Mouse (Mus musculus): ENCODE results near the gene Cpvl.

The Cpvl gene

DNA sequence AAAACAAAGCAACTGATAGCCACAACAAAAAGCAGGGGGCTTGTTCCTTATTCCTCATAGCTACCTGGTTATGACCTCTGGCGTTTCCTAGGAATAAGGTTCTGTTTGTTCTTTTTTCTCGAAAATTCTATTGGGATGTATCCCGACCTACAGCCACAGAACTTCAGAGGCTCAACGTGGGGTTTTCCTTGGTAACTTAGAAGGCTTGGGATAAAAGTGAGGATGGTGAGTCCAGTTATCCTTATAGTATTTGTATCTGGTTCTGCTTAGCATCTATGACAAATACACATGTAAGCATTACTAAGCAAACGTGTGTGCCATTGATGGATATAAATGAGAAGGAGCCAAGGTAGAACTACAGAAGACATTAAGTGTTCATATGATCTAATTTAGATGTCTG lies at the start of gene Cpvl:
Gene Cpvl, minus strand, starts transcription at position 101 of the 400 bp plus-strand sequence.
- DNase-seq = no peak

DNA sequence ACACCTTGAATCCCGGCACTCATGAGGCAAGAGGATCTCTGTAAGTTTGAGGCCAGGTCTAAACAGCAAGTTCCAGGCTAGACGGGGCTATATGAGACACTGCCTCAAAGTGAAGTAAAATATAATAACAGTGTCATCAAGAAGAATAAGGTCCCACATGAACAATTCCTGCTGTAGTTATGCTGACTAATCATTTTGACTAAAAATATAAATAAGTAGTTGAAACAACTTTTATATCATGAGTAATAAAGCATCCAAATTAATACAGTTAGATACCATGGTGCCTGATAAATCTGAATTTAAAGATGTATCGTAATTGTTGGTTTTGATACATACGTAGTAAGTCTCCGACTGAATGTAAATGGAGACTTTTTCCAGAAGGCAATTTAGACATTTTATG lies 45.4 kb upstream of the Cpvl start:
- no peak for DNase-seq

DNA sequence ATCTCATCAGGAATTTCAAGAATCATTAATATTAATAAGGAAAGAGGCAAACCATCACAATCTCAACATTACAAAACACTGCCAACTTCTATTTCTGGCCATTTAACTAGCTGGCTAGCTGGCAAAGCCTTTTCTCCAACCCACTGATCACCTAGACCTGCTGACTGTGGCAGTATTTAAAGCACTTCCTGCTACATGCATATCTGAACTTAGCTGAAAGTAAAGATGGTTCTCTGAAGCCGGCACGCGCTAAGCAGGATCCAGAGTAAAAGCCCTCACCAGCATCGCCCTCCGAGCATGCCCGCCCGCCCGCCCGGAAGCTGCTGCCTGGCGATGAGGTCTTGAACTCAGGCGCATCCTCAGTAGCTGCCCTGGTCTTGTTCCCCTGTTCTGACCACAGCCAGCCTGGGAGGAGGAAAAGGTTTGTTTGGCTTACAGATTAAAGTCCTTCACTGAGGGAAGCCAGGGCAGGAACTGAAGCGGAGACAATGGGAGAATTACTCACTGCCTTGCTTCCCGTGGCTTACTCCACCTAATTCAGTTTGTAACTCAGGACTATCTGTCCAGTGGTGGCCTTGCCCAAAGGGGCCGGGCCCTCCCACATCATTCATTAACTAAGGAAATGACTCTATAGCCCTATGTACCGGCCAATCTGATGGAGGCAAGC lies 42.8 kb upstream of the Cpvl start:
- DNase-seq = no peak

DNA sequence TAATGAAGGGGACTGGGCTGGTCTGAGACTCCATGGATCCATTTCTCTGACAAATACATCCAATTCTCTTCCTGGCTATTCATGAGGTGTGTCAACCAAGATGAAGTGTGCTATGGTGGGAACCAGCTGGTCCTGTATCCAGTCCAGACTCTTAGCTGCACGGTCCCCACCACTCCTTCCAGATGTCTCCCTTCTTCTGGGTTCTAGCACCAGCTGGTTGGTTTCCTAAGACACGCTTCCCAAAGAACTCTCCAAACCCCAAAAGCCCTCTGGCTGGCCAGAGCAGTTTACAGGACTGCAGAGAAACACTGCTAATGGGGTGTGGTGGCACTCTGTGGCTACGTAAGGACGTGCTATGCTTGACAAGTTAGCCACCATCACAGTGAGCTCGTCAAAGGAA lies 40.4 kb upstream of the Cpvl start:
- no peak for DNase-seq

DNA sequence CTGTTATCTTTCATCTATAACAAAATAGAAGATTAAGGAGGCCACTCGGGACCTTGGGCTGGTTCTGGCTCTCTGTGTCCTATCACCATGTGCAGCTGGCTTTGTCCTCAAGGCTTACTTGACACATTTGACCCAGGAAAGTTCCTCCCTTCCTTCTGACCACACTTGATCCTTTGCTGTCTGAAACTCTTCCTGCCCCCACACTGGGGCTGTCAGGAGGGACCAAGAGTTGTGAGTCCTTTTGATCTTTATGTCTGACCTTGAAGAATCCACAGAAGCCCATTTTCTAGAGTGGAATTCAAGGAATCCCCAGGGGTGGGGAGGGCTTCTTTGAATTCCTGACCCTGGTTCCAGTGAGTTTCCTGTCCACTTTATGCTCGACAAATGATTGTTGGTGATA lies 39.6 kb upstream of the Cpvl start:
- no peak for DNase-seq

DNA sequence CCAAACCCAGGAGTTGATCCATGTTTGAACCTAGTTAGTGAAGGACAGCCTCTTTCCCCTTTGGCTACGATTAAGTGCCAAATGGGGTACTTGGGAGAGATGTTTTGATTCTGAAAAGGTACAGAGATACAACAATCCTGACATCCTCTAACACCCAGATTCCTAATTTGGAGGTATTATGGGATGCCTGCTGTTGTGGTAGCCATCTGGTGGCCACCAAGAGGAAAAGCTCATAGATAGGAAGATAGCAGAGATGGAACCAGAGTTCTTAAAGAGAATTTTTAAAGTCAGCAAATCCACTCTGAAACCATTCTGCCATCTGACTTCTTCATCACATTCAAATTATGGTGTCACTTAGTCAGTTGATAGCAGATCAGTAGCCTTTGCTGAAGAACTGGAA lies 33.7 kb upstream of the Cpvl start:
- no peak for DNase-seq

DNA sequence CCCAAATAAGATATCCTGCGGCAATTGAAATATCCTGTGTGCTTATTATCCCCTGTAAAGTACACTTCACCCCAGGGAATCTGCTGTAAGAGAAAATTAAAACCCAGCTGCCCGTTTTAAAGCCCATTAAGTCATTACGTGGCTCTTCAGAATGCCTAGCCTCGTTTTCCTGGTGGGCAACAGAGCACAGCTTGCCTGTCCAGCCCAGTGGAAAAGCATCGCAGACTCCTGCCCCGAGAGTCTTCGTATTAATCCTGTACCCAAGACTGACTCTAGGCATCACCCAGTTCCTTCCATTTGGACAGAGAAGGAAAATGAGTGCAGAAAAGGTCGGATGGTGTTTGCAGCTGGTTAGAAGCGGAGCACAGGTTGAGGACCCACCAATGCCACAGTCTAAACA lies 31.9 kb upstream of the Cpvl start:
- no peak for DNase-seq

DNA sequence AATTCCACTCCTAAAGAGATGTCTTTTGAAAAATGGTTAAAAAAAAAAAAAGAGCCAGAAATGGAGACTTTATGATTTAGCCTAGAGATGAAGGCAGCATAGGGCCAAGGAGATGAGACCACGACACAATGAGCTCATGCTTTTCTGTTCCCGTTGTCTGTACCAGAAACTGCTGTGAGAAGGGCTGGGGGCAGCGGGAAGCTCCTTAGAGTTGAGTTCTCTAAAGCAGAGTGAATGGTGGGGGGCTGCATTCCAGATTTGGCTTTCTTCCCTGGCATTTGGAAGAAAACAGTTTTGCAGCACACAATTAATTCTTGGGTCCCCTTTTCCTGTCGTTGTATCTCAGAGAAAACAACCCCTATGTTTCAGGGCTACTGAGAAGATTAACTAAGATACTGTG lies 30.8 kb upstream of the Cpvl start:
- no peak for DNase-seq

DNA sequence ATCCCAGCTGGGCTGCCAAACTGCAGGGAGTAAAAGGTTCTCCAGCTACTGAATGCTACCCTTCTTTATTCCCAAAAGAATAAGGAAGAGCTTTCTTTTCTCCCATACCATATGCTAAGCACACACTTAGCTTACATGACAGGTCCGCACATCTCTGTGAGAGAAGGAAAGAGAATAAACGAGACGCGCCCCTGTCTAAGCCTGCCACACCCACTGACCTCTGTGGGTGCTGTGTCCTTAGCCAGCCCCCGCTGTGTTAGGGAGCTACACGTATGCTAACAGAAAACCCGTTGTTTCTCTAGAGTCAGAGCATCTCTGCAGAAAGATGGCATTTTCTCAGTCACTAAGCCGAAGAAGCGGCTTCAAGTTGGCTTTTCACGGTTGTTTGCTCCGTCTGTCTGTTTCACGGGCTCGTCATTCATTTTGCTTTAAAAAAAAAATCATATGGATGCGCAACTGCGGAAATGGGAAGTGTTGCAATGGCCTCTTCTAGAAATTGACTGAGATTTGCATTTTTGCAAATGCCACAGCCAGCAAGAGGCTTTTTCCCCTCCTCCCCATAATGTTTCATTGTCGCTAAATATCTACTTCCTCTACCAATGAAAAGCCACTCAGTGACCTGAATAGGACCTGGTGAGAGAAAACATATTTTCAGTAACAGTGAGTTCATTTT lies 30.1 kb upstream of the Cpvl start:
- DNase-seq = peak; percentile 27 to 31

DNA sequence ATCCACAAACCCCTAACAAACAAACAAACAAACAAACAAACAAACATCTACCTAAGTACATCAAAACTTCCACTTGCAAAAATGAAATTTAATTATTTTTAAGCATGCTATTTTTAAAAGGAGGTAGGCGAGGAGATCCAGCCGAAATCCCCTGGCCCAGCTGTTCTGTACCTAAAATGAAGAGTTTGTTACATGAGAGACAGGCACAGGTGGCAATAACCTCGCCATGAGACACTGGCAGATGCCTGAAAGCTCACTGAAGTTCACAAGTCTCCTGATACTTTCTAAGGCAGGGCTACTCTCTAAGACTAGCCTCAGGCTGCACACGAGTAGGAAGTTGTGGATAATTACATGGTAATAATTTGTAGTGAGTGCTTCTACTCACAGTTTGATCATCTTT lies 26.8 kb upstream of the Cpvl start:
- DNase-seq = no peak

DNA sequence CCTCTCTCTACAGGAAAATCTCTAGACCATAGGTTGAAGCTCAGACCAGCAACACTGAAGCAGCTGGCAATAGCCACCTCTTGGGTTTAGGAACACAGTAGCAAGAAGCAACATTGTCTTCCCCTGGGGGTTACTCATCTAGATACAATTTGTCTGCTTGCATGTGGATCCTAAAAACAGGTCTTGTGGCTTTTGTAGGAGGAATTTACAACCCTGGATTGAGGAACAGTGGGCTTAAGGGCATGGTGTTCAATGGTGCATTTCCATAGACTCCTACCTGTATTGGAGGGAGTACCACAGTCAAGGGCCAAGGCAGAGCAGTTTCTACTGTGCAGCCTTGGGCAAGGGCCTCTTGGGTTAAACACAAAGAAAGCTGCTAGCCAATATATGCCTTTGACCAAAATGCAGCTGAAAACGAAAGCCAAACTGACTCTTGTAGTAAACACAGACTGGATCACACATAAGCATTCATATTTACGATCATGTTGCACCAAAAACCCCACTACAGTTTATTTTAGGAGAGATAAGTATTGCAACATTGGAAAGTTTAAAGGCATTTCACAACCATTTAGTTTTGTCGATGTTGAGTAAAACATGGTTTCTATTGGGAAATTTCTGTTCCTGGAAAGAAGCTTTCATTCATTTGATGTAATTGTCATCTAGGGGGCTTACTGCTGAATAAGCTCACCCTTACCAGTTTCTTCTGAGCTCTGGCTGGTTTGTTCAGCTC lies 17.9 kb upstream of the Cpvl start:
- no peak for DNase-seq

DNA sequence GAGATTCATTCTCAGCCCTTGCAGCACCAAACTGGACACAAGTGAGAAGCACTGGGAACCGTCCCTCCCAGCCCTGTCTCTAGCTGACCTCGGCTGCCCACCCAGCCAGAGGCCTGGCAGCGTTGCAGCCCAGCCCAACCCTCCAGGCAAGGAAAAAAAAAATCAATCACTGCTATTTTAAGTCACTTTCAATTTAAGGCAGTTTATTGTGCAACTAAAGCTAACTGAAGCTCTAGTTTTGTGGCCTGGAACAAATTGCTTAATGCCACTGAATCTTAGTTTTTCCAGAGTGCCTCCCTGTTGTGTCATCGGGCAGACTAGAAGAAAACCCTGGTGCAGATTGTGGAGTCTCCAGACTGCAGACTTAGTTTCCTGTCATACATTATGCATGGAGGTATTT lies 17.0 kb upstream of the Cpvl start:
- DNase-seq = no peak

DNA sequence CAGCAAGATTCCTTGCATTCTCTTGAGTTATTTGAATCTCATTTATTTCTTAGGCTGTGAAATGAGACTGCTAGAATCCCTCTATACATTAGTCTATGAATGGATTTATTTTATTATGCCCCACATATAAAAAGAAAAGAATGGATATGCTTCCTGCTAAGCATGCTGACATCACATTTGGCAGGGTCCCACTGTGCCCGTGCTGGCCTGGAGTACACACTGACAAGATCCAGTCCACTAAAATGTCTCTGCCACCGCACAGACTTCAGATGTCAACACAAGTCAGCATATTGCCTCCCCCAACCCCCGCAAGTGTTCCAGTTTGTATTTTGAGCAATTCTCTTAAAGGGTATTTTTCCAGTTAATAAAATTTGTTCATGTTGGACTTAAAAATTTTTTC lies 13.9 kb upstream of the Cpvl start:
- DNase-seq = peak in 1 of 2 experiments; percentile 57

DNA sequence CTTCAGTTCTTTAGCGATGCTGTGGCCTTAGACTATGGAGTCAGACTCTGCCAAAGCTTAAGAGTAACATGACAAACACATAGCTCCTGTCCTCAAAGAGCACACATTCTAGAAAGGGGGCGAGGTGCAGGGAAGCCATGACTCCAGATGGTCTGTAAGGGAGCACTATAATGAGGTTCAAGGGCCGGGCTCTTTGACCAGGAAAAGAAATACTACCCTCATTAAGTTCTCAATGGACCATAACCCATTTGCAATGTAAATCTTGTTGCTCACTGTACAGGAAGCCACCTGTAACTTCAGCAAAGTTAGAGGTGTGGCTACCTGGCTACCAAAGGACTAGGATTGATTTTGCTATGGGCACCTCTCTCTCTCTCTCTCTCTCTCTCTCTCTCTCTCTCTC lies 8.8 kb upstream of the Cpvl start:
- DNase-seq = no peak

DNA sequence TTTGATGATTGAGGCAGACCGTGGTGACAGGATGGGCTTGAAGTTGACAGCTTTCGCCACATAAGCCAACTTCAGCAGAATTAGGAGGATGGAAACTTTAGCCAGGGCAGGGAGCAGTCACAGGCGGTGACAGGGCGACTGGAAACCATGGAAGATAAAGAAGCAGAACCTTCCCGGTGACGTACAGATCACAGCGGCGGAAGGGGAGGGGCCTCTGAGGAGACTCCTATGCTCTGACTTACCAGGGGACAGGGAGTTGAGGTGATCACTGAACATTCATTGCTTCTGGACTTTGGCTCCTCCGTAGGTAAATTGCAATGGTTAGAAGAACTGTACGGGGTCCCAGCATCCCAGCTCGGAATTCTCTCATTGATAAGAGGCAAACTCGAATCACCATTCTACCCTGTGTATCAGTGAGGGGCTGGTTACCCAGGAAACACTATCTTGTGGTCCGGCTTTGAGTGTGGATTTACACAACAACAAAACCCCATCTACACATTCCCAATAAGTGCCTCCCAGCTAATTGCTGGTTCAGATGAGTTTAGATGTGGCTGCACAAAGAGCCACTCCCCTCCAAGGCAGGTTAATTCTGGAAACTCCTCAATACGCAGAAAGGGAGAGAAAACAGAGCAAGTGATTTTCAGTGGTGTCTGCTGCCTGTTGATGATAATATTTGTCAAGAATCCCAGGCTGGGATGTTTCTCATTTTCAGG lies 8.0 kb upstream of the Cpvl start:
- DNase-seq = no peak

DNA sequence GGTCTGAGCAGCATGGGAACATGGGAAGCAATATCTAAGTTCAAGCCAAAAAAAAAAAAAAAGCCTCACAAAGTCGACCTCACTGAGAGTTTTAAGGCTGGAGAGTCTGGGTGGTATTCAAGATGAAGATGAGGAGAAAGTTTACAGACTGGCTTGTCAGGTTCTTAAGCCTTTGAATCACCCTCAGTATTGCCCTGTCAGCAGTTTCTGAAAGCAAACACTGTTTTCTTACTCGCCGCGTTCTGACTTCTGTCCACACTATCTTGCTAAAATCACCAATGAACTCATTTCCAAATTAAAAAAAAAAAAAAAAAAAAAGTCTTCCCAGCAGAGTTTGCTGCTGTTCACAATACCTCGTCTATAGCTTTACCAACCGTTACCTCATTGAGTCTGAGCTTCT lies 5.3 kb upstream of the Cpvl start:
- no peak for DNase-seq

DNA sequence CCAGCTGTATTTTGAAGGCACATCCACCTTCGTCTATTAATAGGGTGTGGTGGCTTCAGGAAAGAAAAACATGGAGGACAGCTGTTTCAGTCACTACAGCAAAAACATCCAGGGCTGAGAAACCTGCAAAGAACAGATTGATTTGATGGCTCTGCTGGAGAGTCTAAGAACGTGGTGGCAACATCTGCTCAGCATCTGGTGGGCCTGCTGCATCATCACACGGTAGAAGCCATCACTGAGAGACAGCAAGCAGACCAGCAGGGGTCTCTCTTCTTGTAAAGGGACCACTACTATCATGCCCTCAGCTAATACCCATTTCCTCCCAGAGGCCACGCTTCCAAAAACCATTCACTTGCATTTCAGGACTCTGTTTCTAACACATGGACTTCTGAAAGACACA lies 4.1 kb upstream of the Cpvl start:
- DNase-seq = no peak

DNA sequence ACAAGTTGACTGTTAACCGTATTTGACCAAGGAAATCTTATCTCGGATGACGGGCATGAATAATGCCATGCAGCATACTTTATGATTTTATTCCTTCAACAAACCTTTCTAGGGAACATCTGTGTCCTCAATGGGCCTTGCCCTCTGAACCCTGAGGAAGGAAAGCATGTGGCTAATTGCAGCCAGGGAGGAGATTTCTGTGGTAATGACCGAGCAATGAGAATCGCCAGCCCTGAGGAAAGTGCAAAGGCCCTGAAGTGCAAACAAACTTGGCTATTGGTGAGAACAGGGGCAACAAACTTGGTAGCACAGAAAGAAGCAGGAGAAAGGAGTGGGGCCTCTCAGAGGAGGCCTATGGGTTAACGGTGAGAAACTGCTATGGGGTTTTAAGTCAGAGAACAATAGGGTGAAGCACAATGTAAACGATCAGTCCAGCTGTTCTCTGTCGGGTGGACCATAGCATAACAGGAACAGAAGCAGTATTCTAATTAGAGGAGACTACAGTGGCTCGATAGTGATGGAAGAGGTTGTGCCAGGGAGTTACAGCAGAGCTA lies 3.7 kb upstream of the Cpvl start:
- DNase-seq = no peak

DNA sequence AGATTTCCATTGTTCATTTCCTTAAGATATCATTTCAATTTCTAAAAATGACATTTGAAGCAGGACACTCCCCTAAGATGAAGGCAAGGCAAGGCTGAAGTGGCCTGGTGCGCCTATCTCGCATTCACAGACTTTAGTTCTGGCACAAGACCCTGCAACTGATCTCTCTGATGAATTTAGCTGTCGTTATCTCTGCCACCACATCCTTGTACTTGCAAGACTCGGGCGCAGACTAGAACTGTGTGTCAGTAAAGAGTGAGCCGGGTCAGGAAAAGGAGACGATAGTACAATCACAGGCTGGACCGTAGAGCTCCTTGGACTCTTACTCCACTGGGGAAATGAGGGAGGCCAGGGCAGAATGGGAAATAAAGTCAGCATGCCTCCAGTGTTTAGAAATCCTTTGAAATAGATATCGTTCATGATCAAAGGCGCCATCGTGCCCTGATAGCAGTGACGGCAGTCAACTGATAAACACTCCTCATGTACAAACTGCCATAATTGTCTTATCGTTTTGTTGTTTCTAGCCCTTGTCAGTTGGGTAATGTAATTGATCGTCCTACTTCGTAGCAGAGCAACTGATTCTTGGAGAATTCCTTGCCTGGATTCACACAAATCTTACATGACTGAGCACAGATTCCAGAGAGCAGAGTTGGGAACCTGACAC lies 2.5 kb upstream of the Cpvl start:
- DNase-seq = no peak

DNA sequence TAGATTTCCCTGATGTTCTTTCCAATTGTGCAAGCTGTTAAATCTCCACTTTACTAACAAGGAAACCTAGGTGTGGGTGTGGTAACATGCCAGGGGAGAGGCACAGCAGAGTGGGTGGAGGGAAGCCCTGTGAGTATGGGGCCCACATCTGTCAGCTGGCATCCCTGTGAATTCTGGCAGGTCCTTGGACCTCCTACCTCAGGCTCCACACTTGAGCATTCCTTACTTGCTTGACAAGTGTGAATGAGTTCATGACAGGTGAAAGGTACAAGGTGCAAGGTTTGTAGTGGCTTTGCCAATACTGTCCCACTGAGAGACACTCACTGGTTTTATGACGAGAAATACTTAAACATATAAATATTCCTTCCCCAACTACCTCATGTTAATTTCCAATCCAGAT lies 4.4 kb downstream of the Cpvl start:
- DNase-seq = no peak

DNA sequence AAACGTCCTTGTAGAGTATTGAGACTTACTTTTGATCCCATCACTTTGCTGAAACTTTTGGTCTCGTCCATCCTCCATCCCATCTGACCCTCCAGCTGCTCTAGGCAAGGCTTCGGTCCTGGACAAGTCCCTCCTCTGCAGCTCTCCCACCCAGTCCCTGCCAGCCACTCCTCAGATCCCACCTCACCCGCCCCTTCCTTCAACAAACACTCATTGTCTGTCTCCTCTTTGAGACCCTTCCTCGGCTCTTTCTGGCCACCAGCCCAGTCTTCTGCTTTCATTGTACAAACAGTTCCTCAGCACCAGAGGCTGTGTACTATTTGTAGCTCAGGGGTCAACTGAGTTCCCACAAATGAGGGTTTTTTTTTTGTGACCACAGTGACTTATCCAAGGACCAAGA lies 5.0 kb downstream of the Cpvl start:
- peak in 1 of 2 experiments; percentile 30 for DNase-seq

DNA sequence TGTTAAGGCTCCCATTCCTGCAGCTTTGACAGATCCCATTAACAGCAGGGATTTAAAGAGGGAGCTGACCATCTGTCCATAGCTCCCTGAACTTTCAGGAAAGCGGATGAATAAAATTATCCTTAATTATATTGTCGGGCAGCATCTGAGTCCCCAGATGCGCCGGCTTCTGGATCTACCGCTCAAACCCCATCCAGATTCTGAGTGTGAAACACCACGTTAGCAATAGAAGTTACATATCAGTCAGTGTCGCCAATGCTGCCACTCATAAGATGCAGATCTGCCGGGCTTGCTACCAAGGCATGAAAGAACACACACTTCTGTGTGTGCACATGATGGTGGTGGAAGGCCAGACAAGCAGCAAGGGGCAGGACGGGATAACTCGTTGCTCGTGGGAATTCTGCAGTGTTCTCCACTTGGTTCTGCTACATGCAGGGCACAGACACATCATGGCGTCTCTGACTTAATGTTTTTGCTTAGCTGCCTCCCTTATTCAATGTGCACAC lies 6.2 kb downstream of the Cpvl start:
- peak; percentile 54 to 76 for DNase-seq

DNA sequence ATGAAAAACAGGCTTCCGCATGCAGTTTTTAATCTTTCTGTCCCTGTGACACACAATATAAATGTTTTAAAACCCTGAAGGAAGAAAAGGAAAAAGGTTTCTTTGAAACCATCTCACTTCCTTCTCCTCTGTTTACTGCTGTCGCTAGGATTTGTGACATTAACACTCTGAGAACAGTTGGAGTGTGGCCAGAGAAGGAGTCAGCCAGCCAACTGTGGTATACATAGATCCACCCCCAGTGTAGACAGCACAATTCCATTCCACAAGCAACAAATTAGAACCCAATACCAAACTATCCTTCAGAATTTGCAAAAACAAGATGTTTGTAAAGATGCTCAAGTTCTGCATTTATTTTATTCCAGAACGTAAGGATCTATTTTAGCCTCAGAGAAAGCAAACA lies 6.7 kb downstream of the Cpvl start:
- DNase-seq = peak; percentile 47 to 74
